Mouse (Mus musculus) heart, embryonic 13.5 days (tissue): Measurements from ENCODE around the gene Phyh. TPM values are rescaled to one million over a fixed set of nuclear protein-coding genes. Genes with fewer than 3 reads are reported as not detected.
A peak's percentile ranks its signal among the peaks of the same experiment; 100 is the strongest.

Experiments
- ATAC-seq: fragments of 200-750 bp; cut with Nextera tagmentation; 2 replicates; pipeline ENCODE4 v1.8.0; 2017; ENCODE audit warnings: moderate TSS enrichment; ENCODE audit not compliant: insufficient number of reproducible peaks, low FRiP score, low TSS enrichment; ENCODE audit errors: extremely low read depth
- H3K27ac ChIP-seq: fragments of 300-500 bp; sonication (generic); replicated peaks from 2 replicates; pipeline ENCODE4 v1.5.1; 2015; ENCODE audit warnings: moderate library complexity, mild to moderate bottlenecking, inconsistent platforms
- H3K27me3 ChIP-seq: fragments of 300-500 bp; sonication (generic); replicated peaks from 2 replicates; pipeline ENCODE4 v1.6.1; 2015; ENCODE audit warnings: mild to moderate bottlenecking, inconsistent platforms
- H3K36me3 ChIP-seq: fragments of 300-500 bp; sonication (generic); 2 replicates; pipeline ENCODE4 v1.6.1; 2015; ENCODE audit warnings: mild to moderate bottlenecking, inconsistent platforms
- H3K4me1 ChIP-seq: fragments of 300-500 bp; sonication (generic); 2 replicates; pipeline ENCODE4 v1.6.1; 2015; ENCODE audit warnings: inconsistent platforms
- H3K4me2 ChIP-seq: fragments of 300-500 bp; sonication (generic); 2 replicates; pipeline ENCODE4 v1.6.1; 2015; ENCODE audit warnings: inconsistent platforms, mild to moderate bottlenecking, moderate library complexity
- H3K4me3 ChIP-seq: fragments of 300-500 bp; sonication (generic); 2 replicates; pipeline ENCODE4 v1.5.1; 2015; ENCODE audit warnings: moderate library complexity, mild to moderate bottlenecking, inconsistent platforms
- H3K9ac ChIP-seq: fragments of 300-500 bp; sonication (generic); 2 replicates; pipeline ENCODE4 v1.6.1; 2015; ENCODE audit warnings: inconsistent platforms, mild to moderate bottlenecking, moderate library complexity
- H3K9me3 ChIP-seq: fragments of 300-500 bp; sonication (generic); 2 replicates; pipeline ENCODE4 v1.6.1; 2016; ENCODE audit warnings: inconsistent platforms
- WGBS: fragments of 180-500 bp; shearing (Covaris S2); methylation state at CpG from one replicate; pipeline ENCODE4 v1.1.7; 2015; ENCODE audit warnings: mixed read lengths; 5-methylcytosine and 5-hydroxymethylcytosine counted together
- polyA plus RNA-seq: library from polyadenylated mRNA; unstranded; fragments of >200 nt; fragmentation: Nextera tagmentation; extraction: Ambion mirVana; gene quantifications from 2 replicates; pipeline ENCODE4 v1.2.1, GENCODE M21; 2015

Gene Phyh
- polyA plus RNA-seq, 1 experiment from 2014 or later, result 134 TPM

GRCm38 (mm10) chr2:4895598-4895997, 23.2 kb upstream of the Phyh start:
- H3K27me3 ChIP-seq, result no peaks in the 10 kb centered on the region
- 93% methylated on average over 2 of the region's 2 CpGs for WGBS

DNA sequence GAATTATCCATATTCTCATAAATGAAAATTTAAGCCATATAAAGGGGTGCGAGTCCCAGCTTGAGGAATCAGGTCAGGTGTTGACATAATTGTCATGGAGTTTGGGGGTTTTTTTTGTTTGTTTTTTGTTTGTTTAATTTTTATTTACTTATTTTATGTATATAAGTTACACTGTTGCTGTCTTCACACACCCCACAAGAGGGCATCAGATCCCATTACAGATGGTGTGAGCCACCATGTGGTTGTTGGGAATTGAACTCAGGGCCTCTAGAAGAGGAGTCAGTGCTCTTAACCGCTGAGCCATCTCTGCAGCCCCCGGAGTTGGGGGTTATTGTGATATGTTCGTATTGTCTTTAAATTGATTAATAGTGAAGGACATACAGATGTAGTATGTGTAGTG, 21.8 kb upstream of the Phyh start:
- no peak overlapping the region for H3K27ac ChIP-seq
- H3K9ac ChIP-seq, result no peak overlapping the region
- H3K9me3 ChIP-seq, result no peaks in the 10 kb centered on the region
- no peak for ATAC-seq
- H3K36me3 ChIP-seq, result peaks cover 92% of the 10 kb centered on the region
- H3K27me3 ChIP-seq, result no peaks in the 10 kb centered on the region
- no peak overlapping the region for H3K4me2 ChIP-seq
- H3K4me1 ChIP-seq, result no peaks in the 10 kb centered on the region
- 96% methylated on average over 4 of the region's 4 CpGs for WGBS
- H3K4me3 ChIP-seq, result no peak overlapping the region

More at GRCm38 (mm10) chr2:4895598-4895997, 23.2 kb upstream of the Phyh start:
- Histone ChIP-seq H3K4me1 (no peaks in the 10 kb centered on the region), H3K4me2 (no peak overlapping the region), H3K27ac (no peak overlapping the region), H3K9me3 (no peaks in the 10 kb centered on the region), H3K4me3 (no peak overlapping the region), H3K9ac (no peak overlapping the region), H3K36me3 (peaks cover 92% of the 10 kb centered on the region)
- ATAC-seq, result no peak

DNA sequence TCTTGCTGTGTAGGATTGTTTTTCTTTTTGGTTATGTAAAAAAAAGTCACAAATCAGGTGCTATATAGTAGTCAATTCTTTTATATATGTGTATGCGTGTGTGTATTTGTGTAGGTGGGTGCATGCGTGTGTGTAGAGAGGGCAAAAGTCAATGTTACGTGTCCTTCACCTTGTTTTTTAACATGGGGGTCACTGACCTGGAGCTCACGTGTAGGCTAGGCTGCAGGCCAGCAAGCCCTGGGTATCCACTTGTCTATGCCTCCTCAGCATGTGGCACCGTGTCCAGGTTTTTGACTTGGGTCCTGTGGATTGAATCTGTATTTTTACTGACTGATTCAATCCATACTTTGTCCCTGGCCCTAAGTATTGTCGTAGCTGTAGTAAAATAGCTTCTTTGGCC, 18.2 kb upstream of the Phyh start:
- Histone ChIP-seq H3K9me3 (no peaks in the 10 kb centered on the region), H3K36me3 (peaks cover 88% of the 10 kb centered on the region), H3K4me2 (no peak overlapping the region), H3K27me3 (no peaks in the 10 kb centered on the region), H3K4me3 (no peak overlapping the region), H3K4me1 (no peaks in the 10 kb centered on the region), H3K9ac (no peak overlapping the region), H3K27ac (no peak overlapping the region)
- 96% methylated on average over 6 of the region's 6 CpGs for WGBS
- ATAC-seq, result no peak

GRCm38 (mm10) chr2:4902346-4902745, 16.5 kb upstream of the Phyh start:
- 91% methylated on average over 5 of the region's 5 CpGs for WGBS
- Histone ChIP-seq H3K4me3 (no peak overlapping the region), H3K27me3 (no peaks in the 10 kb centered on the region), H3K9ac (no peak overlapping the region), H3K27ac (no peak overlapping the region), H3K4me2 (no peak overlapping the region), H3K9me3 (no peaks in the 10 kb centered on the region), H3K4me1 (no peaks in the 10 kb centered on the region), H3K36me3 (peaks cover 88% of the 10 kb centered on the region)
- ATAC-seq, result no peak

GRCm38 (mm10) chr2:4907120-4907519, 11.7 kb upstream of the Phyh start:
- no peak overlapping the region for H3K4me3 ChIP-seq
- H3K27me3 ChIP-seq, result no peaks in the 10 kb centered on the region
- no peaks in the 10 kb centered on the region for H3K4me1 ChIP-seq
- no peak overlapping the region for H3K9ac ChIP-seq
- H3K27ac ChIP-seq, result no peak overlapping the region
- no peaks in the 10 kb centered on the region for H3K9me3 ChIP-seq
- no peak for ATAC-seq
- H3K36me3 ChIP-seq, result peaks cover 64% of the 10 kb centered on the region
- 83% methylated on average over 6 of the region's 6 CpGs for WGBS
- H3K4me2 ChIP-seq, result no peak overlapping the region

- H3K9ac ChIP-seq, result no peak overlapping the region
- no peak overlapping the region for H3K4me2 ChIP-seq
- 54% methylated on average over 7 of the region's 7 CpGs for WGBS
- no peak overlapping the region for H3K27ac ChIP-seq
- no peak overlapping the region for H3K4me3 ChIP-seq
- H3K9me3 ChIP-seq, result peaks cover 5% of the 10 kb centered on the region
- no peaks in the 10 kb centered on the region for H3K4me1 ChIP-seq
- H3K36me3 ChIP-seq, result peaks cover 57% of the 10 kb centered on the region
- no peaks in the 10 kb centered on the region for H3K27me3 ChIP-seq
- ATAC-seq, result no peak
Observed at GRCm38 (mm10) chr2:4907916-4908315, 10.9 kb upstream of the Phyh start.

GRCm38 (mm10) chr2:4908771-4909315, 10.0 kb upstream of the Phyh start:
- Histone ChIP-seq H3K27me3 (no peaks in the 10 kb centered on the region), H3K4me2 (no peak overlapping the region), H3K36me3 (peaks cover 54% of the 10 kb centered on the region), H3K9me3 (peaks cover 10% of the 10 kb centered on the region), H3K27ac (no peak overlapping the region), H3K4me1 (no peaks in the 10 kb centered on the region; the same call in 1 of the 2 replicates), H3K9ac (no peak overlapping the region), H3K4me3 (no peak overlapping the region)
- no peak for ATAC-seq
- WGBS, result 88% methylated on average over 3 of the region's 3 CpGs

DNA sequence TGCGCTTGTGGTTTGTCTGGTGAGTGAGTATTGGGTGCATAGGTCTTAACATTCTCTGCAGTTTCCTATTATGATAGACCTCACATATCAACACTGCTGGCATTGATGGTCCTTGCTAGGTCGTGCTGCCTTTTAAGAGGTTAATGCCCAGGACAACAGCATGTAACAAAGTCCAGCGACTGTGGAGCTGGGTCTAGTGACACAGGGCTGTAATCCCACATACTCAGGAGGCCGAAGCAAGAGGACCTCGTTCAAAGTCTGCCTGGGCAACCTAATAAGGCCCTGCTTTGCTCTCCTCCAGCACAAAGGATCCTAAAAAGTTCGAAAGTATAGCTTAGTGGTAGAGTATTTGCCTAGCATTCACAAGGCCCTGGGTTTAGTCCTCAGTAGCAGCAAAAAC, 8.9 kb upstream of the Phyh start:
- H3K27ac ChIP-seq, result no peak overlapping the region

DNA sequence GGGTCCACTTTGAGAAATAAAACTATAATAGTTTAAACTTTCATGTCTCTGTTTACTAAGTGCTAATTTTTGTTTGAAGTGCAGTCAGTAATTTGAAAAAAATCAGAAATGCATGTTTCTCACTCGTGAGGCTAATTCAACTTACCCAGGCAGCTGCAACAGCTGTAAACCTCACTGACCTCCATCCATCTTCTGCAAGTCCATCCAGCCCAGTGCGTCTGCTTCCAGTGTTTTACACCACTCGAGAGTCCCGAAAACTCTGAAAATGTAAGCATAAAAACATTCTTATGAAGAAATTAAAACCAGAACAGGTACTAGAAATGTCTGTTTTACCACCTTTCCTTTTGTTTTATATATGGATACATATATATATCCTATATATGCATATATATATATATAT, 8.3 kb upstream of the Phyh start:
- Histone ChIP-seq H3K27me3 (no peaks in the 10 kb centered on the region), H3K36me3 (peaks cover 40% of the 10 kb centered on the region), H3K27ac (no peak overlapping the region), H3K4me1 (no peaks in the 10 kb centered on the region; the same call in 1 of the 2 replicates), H3K9me3 (peaks cover 10% of the 10 kb centered on the region), H3K4me2 (no peak overlapping the region), H3K4me3 (no peak overlapping the region), H3K9ac (no peak overlapping the region)
- WGBS, result 78% methylated on average over 4 of the region's 4 CpGs
- ATAC-seq, result no peak

More for the DNA sequence above, 8.9 kb upstream of the Phyh start:
- 78% methylated on average over 6 of the region's 6 CpGs for WGBS
- peaks cover 10% of the 10 kb centered on the region for H3K9me3 ChIP-seq
- H3K4me2 ChIP-seq, result no peak overlapping the region
- H3K4me1 ChIP-seq, result no peaks in the 10 kb centered on the region; the same call in 1 of the 2 replicates
- no peaks in the 10 kb centered on the region for H3K27me3 ChIP-seq
- peaks cover 46% of the 10 kb centered on the region for H3K36me3 ChIP-seq
- no peak for ATAC-seq
- no peak overlapping the region for H3K4me3 ChIP-seq
- H3K9ac ChIP-seq, result no peak overlapping the region

DNA sequence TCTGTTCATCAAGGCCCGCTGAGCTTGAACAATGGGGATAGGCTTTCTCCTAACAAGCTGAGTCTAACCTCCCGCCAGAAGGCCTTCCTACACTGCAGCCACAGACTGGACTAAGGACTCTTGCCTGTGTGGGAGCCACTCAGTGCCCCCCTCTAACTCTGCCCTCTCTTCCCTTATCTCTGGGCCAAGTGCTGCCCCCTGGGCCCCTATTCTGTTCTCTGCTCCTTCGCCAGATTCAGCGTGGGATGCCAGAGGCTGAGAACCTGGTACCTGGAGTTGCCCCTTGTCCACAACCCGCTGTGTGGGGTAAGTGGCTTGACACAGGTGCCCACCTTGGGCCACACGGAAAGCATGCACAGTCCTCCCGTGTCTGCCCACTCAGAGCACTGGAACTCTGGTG, 4.9 kb upstream of the Phyh start:
- Histone ChIP-seq H3K27me3 (no peaks in the 10 kb centered on the region), H3K9ac (no peak overlapping the region), H3K36me3 (peaks cover 7% of the 10 kb centered on the region), H3K4me3 (no peak overlapping the region), H3K4me2 (no peak overlapping the region), H3K27ac (no peak overlapping the region), H3K9me3 (peaks cover 10% of the 10 kb centered on the region), H3K4me1 (peaks cover 13% of the 10 kb centered on the region)
- ATAC-seq, result no peak
- 75% methylated on average over 7 of the region's 7 CpGs for WGBS

DNA sequence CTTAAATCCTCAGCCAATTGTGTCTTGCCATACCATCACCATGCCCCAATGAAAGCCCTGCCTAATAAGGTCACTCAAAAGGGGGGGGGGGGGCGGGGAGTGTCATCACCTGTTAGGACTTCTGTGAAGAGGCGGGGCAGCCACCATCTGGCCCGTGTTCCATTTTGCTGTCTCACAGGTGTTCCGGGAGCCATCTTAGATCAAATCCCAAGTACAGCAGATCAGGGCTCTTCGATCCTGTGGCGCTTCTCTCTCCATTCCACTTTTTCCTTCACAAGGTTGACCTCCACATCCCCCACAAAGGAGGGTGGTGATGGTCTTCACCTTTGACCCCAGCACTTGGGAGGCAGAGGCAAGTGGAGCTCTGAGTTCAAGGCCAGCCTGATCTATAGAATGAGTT, 2.8 kb upstream of the Phyh start:
- H3K36me3 ChIP-seq, result no peaks in the 10 kb centered on the region
- H3K4me3 ChIP-seq, result no peak overlapping the region
- H3K27ac ChIP-seq, result no peak overlapping the region
- WGBS, result 63% methylated on average over 6 of the region's 6 CpGs
- no peak for ATAC-seq
- H3K9me3 ChIP-seq, result peaks cover 10% of the 10 kb centered on the region
- H3K27me3 ChIP-seq, result no peaks in the 10 kb centered on the region
- H3K4me1 ChIP-seq, result peaks cover 18% of the 10 kb centered on the region
- no peak overlapping the region for H3K9ac ChIP-seq
- H3K4me2 ChIP-seq, result no peak overlapping the region

- peaks cover 18% of the 10 kb centered on the region for H3K4me1 ChIP-seq
- H3K4me2 ChIP-seq, result peak overlapping the region; percentile 91
- peaks cover 7% of the 10 kb centered on the region for H3K9me3 ChIP-seq
- H3K4me3 ChIP-seq, result peak overlapping the region; percentile 34
- H3K36me3 ChIP-seq, result no peaks in the 10 kb centered on the region
- WGBS, result 16% methylated on average over 8 of the region's 8 CpGs
- no peak for ATAC-seq
- peak overlapping the region; percentile 71 for H3K9ac ChIP-seq
- peak overlapping the region; percentile 48; the same call in 1 of the 2 replicates for H3K27ac ChIP-seq
- H3K27me3 ChIP-seq, result no peaks in the 10 kb centered on the region
Observed at GRCm38 (mm10) chr2:4917326-4918021, 1.3 kb upstream of the Phyh start.
